Mouse (Mus musculus) MEL (cell line): ENCODE measurements around the gene Iqsec1. TPM values are rescaled to one million over a fixed set of nuclear protein-coding genes. Genes with fewer than 3 reads are reported as not detected.

Experiments
- DNase-seq: peaks from one replicate; pipeline ENCODE4 v3.0.0; 2011; ENCODE audit warnings: low read depth, low spot score
- H3K27ac ChIP-seq: 2 replicates; pipeline ENCODE4 v1.5.1; 2012; ENCODE audit warnings: low read depth, mild to moderate bottlenecking, control low read depth, low read length, moderate library complexity; ENCODE audit not compliant: control insufficient read depth
- H3K27me3 ChIP-seq, 2 experiments: fragments of 150-350 bp in 1 of 2; sonication (generic) in 1 of 2; 2 replicates each; pipeline ENCODE4 v1.6.1; 2012; ENCODE audit warnings: low read length in 2 of 2, mild to moderate bottlenecking in 2 of 2, improper control_type of control experiment in 1 of 2, moderate library complexity in 1 of 2; ENCODE audit not compliant: insufficient read depth in 2 of 2, control insufficient read depth in 1 of 2
- H3K36me3 ChIP-seq, 2 experiments: 2 replicates each; pipeline ENCODE4 v1.6.1; 2012 to 2014; ENCODE audit warnings: low read length in 2 of 2, improper control_type of control experiment in 1 of 2, inconsistent platforms in 1 of 2, mild to moderate bottlenecking in 1 of 2; ENCODE audit not compliant: insufficient read depth in 2 of 2, control insufficient read depth in 1 of 2
- H3K4me1 ChIP-seq, 2 experiments: fragments of 150-350 bp in 1 of 2; sonication (generic) in 1 of 2; 2 replicates each; pipeline ENCODE4 v1.6.1; 2012; ENCODE audit warnings: low read length in 2 of 2, improper control_type of control experiment in 1 of 2, mild to moderate bottlenecking in 1 of 2; ENCODE audit not compliant: insufficient read depth in 2 of 2, control insufficient read depth in 1 of 2
- H3K4me3 ChIP-seq, 2 experiments: fragments of 150-350 bp in 1 of 2; sonication (generic) in 1 of 2; 2 replicates each; pipeline ENCODE4 v1.5.1; 2012; ENCODE audit warnings: low read depth in 2 of 2, low read length in 2 of 2, mild to moderate bottlenecking in 2 of 2, moderate library complexity in 2 of 2, control low read depth in 1 of 2, improper control_type of control experiment in 1 of 2; ENCODE audit not compliant: control insufficient read depth in 1 of 2, insufficient read depth in 1 of 2
- H3K79me2 ChIP-seq: 2 replicates; pipeline ENCODE4 v1.6.1; 2012; ENCODE audit warnings: mild to moderate bottlenecking, low read length, moderate library complexity; ENCODE audit not compliant: control insufficient read depth, poor library complexity, insufficient read depth
- H3K9ac ChIP-seq: 2 replicates; pipeline ENCODE4 v1.6.1; 2012; ENCODE audit warnings: low read depth, mild to moderate bottlenecking, control low read depth, low read length, moderate library complexity; ENCODE audit not compliant: control insufficient read depth, poor library complexity, severe bottlenecking
- H3K9me3 ChIP-seq: fragments of 150-350 bp; sonication (generic); replicated peaks from 2 replicates; pipeline ENCODE4 v1.6.1; 2012; ENCODE audit warnings: mild to moderate bottlenecking, low read length, improper control_type of control experiment, moderate library complexity; ENCODE audit not compliant: insufficient read depth
- BHLHE40 ChIP-seq: IDR thresholded peaks from 2 replicates; pipeline ENCODE4 v1.6.1; 2012; ENCODE audit warnings: low read depth, mild to moderate bottlenecking, inconsistent platforms, low read length, improper control_type of control experiment, borderline replicate concordance
- CHD1 ChIP-seq: IDR thresholded peaks from 2 replicates; pipeline ENCODE4 v1.6.1; 2012; ENCODE audit warnings: low read depth, mild to moderate bottlenecking, inconsistent platforms, low read length, improper control_type of control experiment
- E2F4 ChIP-seq: IDR thresholded peaks from 2 replicates; pipeline ENCODE4 v1.6.1; 2011; ENCODE audit warnings: low read depth, low read length, improper control_type of control experiment, borderline replicate concordance
- ELF1 ChIP-seq: IDR thresholded peaks from 2 replicates; pipeline ENCODE4 v1.6.1; 2014; ENCODE audit warnings: low read depth, mild to moderate bottlenecking, inconsistent platforms, low read length, improper control_type of control experiment, moderate library complexity
- EP300 ChIP-seq, 2 experiments: IDR thresholded peaks; 2 replicates each; pipeline ENCODE4 v1.6.1; 2011; ENCODE audit warnings: improper control_type of control experiment in 2 of 2, low read length in 2 of 2, low read depth in 1 of 2, mild to moderate bottlenecking in 1 of 2
- GABPA ChIP-seq: IDR thresholded peaks from 2 replicates; pipeline ENCODE4 v1.6.1; 2012; ENCODE audit warnings: low read depth, mild to moderate bottlenecking, inconsistent platforms, low read length, improper control_type of control experiment, moderate library complexity
- GATA1 ChIP-seq: IDR thresholded peaks from 2 replicates; pipeline ENCODE4 v1.6.1; 2011; ENCODE audit warnings: low read depth, low read length, improper control_type of control experiment
- JUND ChIP-seq: IDR thresholded peaks from 2 replicates; pipeline ENCODE4 v1.6.1; 2011; ENCODE audit warnings: low read depth, mild to moderate bottlenecking, improper control_type of control experiment, low read length
- KAT2A ChIP-seq: conservative IDR thresholded peaks from 2 replicates; pipeline ENCODE4 v1.6.1; 2012; ENCODE audit warnings: low read depth, low read length, improper control_type of control experiment, inconsistent platforms
- MAFK ChIP-seq: IDR thresholded peaks from 2 replicates; pipeline ENCODE4 v1.6.1; 2011; ENCODE audit warnings: low read depth, mild to moderate bottlenecking, low read length, improper control_type of control experiment, borderline replicate concordance
- MAX ChIP-seq: IDR thresholded peaks from 2 replicates; pipeline ENCODE4 v1.6.1; 2011; ENCODE audit warnings: low read length, improper control_type of control experiment
- MAZ ChIP-seq: IDR thresholded peaks from 2 replicates; pipeline ENCODE4 v1.6.1; 2012; ENCODE audit warnings: low read depth, mild to moderate bottlenecking, inconsistent platforms, low read length, improper control_type of control experiment
- MEF2A ChIP-seq: IDR thresholded peaks from 2 replicates; pipeline ENCODE4 v1.6.1; 2014; ENCODE audit warnings: low read depth, mild to moderate bottlenecking, inconsistent platforms, low read length, improper control_type of control experiment; ENCODE audit not compliant: poor library complexity, insufficient replicate concordance, severe bottlenecking; ENCODE audit errors: extremely low read depth
- MXI1 ChIP-seq: IDR thresholded peaks from 2 replicates; pipeline ENCODE4 v1.6.1; 2011; ENCODE audit warnings: mild to moderate bottlenecking, low read depth, low read length, improper control_type of control experiment
- MYB ChIP-seq: IDR thresholded peaks from 2 replicates; pipeline ENCODE4 v1.6.1; 2011; ENCODE audit warnings: mild to moderate bottlenecking, low read depth, low read length, improper control_type of control experiment
- MYC ChIP-seq: IDR thresholded peaks from 2 replicates; pipeline ENCODE4 v1.6.1; 2011; ENCODE audit warnings: low read depth, mild to moderate bottlenecking, low read length, improper control_type of control experiment, moderate library complexity
- NRF1 ChIP-seq: IDR thresholded peaks from 2 replicates; pipeline ENCODE4 v1.6.1; 2014; ENCODE audit warnings: low read depth, mild to moderate bottlenecking, inconsistent platforms, low read length, improper control_type of control experiment, moderate library complexity; ENCODE audit not compliant: poor library complexity, insufficient read depth, severe bottlenecking
- POLR2A ChIP-seq, 2 experiments: IDR thresholded peaks; 2 replicates each; pipeline ENCODE4 v1.6.1; 2011 to 2012; ENCODE audit warnings: low read length in 2 of 2, mild to moderate bottlenecking in 2 of 2, control low read depth in 1 of 2, improper control_type of control experiment in 1 of 2, low read depth in 1 of 2, moderate library complexity in 1 of 2; ENCODE audit not compliant: control insufficient read depth in 1 of 2, insufficient read depth in 1 of 2, poor library complexity in 1 of 2
- RAD21 ChIP-seq: IDR thresholded peaks from 2 replicates; pipeline ENCODE4 v1.6.1; 2011; ENCODE audit warnings: mild to moderate bottlenecking, low read depth, low read length, improper control_type of control experiment
- RCOR1 ChIP-seq: IDR thresholded peaks from 2 replicates; pipeline ENCODE4 v1.6.1; 2012; ENCODE audit warnings: low read depth, mild to moderate bottlenecking, inconsistent platforms, low read length, improper control_type of control experiment
- SIN3A ChIP-seq: IDR thresholded peaks from 2 replicates; pipeline ENCODE4 v1.6.1; 2012; ENCODE audit warnings: low read length, improper control_type of control experiment, inconsistent platforms
- TCF12 ChIP-seq: IDR thresholded peaks from 2 replicates; pipeline ENCODE4 v1.6.1; 2014; ENCODE audit warnings: low read depth, mild to moderate bottlenecking, inconsistent platforms, low read length, improper control_type of control experiment, moderate library complexity
- UBTF ChIP-seq: IDR thresholded peaks from 2 replicates; pipeline ENCODE4 v1.6.1; 2012; ENCODE audit warnings: low read depth, mild to moderate bottlenecking, inconsistent platforms, low read length, improper control_type of control experiment, moderate library complexity, borderline replicate concordance; ENCODE audit not compliant: insufficient read depth
- USF1 ChIP-seq: IDR thresholded peaks from 2 replicates; pipeline ENCODE4 v1.6.1; 2014; ENCODE audit warnings: low read depth, mild to moderate bottlenecking, inconsistent platforms, low read length, improper control_type of control experiment, moderate library complexity
- ZC3H11A ChIP-seq: IDR thresholded peaks from 2 replicates; pipeline ENCODE4 v1.6.1; 2012; ENCODE audit warnings: low read depth, mild to moderate bottlenecking, inconsistent platforms, low read length, improper control_type of control experiment
- ZKSCAN1 ChIP-seq: IDR thresholded peaks from 2 replicates; pipeline ENCODE4 v1.6.1; 2012; ENCODE audit warnings: low read depth, mild to moderate bottlenecking, inconsistent platforms, low read length, improper control_type of control experiment, moderate library complexity
- ZMIZ1 ChIP-seq: IDR thresholded peaks from 2 replicates; pipeline ENCODE4 v1.6.1; 2012; ENCODE audit warnings: low read depth, mild to moderate bottlenecking, inconsistent platforms, low read length, improper control_type of control experiment, moderate library complexity
- polyA plus RNA-seq, 2 experiments: library from polyadenylated mRNA; stranded (reverse) in 1 of 2; unstranded in 1 of 2; fragments of >175 nt in 1 of 2; fragments of >200 nt in 1 of 2; gene quantifications; 2 replicates each; pipeline versions ENCODE4 v1.2.1 to v1.2.4; 2012; ENCODE audit warnings: low replicate concordance in 2 of 2, low read depth in 1 of 2; ENCODE audit not compliant: insufficient read length in 2 of 2, insufficient read depth in 1 of 2, missing spikeins in 1 of 2
- total RNA-seq: library from RNA; depleted of rRNA; stranded (reverse); fragments of 300-350 nt; gene quantifications from 2 replicates; pipeline ENCODE4 v1.2.3, GENCODE M21; 2012

Gene Iqsec1
- total and polyA plus RNA-seq, 3 experiments: 14.8 to 73.4 (median 30.8) TPM

- H3K4me3 ChIP-seq: no peak overlapping the region
- no peak for TF ChIP-seq USF1
- TF ChIP-seq GABPA: no peak
- no peak for TF ChIP-seq TCF12
- TF ChIP-seq ELF1: no peak
- TF ChIP-seq RCOR1: no peak
- TF ChIP-seq BHLHE40: no peak
- TF ChIP-seq SIN3A: no peak
- TF ChIP-seq MAFK: no peak
- no peak for TF ChIP-seq KAT2A
- no peak for TF ChIP-seq ZMIZ1
- TF ChIP-seq MYC: no peak
- no peak for TF ChIP-seq JUND
- no peak for TF ChIP-seq POLR2A (IDR thresholded peaks at IDR 0.05; ENCODE audit: control insufficient read depth in 1 of 2, insufficient read depth in 1 of 2, low read depth in 1 of 2, low read length in 2 of 2, poor library complexity in 1 of 2)
- no peak for TF ChIP-seq MEF2A
- no peak for TF ChIP-seq E2F4
- TF ChIP-seq CHD1: no peak
- no peak for TF ChIP-seq ZKSCAN1
- no peak for TF ChIP-seq RAD21
- no peak for TF ChIP-seq ZC3H11A
- TF ChIP-seq, all 39 proteins: peak for 0
- Histone ChIP-seq H3K4me1 (no peaks in the 10 kb centered on the region), H3K79me2 (no peaks in the 10 kb centered on the region), H3K9me3 (no peaks in the 10 kb centered on the region), H3K27ac (no peak overlapping the region), H3K27me3 (no peaks in the 10 kb centered on the region), H3K36me3 (no peaks in the 10 kb centered on the region), H3K9ac (no peak overlapping the region)
- DNase-seq: no peak
Measured at GRCm38 (mm10) chr6:90915585-90915984, 72.9 kb downstream of the Iqsec1 start.

GRCm38 (mm10) chr6:90913771-90914170 is 74.7 kb downstream of the Iqsec1 start:
- H3K9me3 ChIP-seq: no peaks in the 10 kb centered on the region
- no peak for TF ChIP-seq MEF2A
- no peak for TF ChIP-seq BHLHE40
- TF ChIP-seq MXI1: no peak
- no peak for TF ChIP-seq EP300 (IDR thresholded peaks at IDR 0.05; ENCODE audit: low read depth in 1 of 2, low read length in 2 of 2)
- no peak for TF ChIP-seq NRF1
- no peak for TF ChIP-seq GABPA
- no peak for TF ChIP-seq MYB
- TF ChIP-seq RCOR1: no peak
- no peak for TF ChIP-seq MAZ
- no peak for TF ChIP-seq UBTF
- TF ChIP-seq MAX: no peak
- no peak for TF ChIP-seq GATA1
- TF ChIP-seq ELF1: no peak
- TF ChIP-seq MYC: no peak
- H3K79me2 ChIP-seq: no peaks in the 10 kb centered on the region
- no peak overlapping the region for H3K4me3 ChIP-seq
- no peaks in the 10 kb centered on the region for H3K4me1 ChIP-seq
- H3K27me3 ChIP-seq: peaks cover 0 to 2% of the 10 kb centered on the region in 2 experiments; a peak in 2 of 4 replicates
- DNase-seq: no peak
- no peak overlapping the region for H3K27ac ChIP-seq
- H3K9ac ChIP-seq: no peak overlapping the region
- no peaks in the 10 kb centered on the region for H3K36me3 ChIP-seq
